Mouse (Mus musculus) heart, postnatal 0 days (tissue): ENCODE measurements around the gene Arl14. TPM values are rescaled to one million over a fixed set of nuclear protein-coding genes. Genes with fewer than 3 reads are reported as not detected.

ENCODE experiments used
- ATAC-seq: fragments of 200-750 bp; cut with Nextera tagmentation; 2 replicates; pipeline ENCODE4 v1.8.0; 2017; ENCODE audit warnings: low read depth, moderate number of reproducible peaks, moderate library complexity; ENCODE audit not compliant: insufficient read depth
- DNase-seq: peaks from one replicate; pipeline ENCODE4 v3.0.0-alpha.2; 2016; ENCODE audit warnings: low spot score
- H3K27ac ChIP-seq: fragments of 300-500 bp; sonication (generic); 2 replicates; pipeline ENCODE4 v1.5.1; 2014; ENCODE audit warnings: low read depth, mild to moderate bottlenecking
- H3K27me3 ChIP-seq: fragments of 300-500 bp; sonication (generic); 2 replicates; pipeline ENCODE4 v1.6.1; 2014; ENCODE audit warnings: low read length, mixed read lengths; ENCODE audit not compliant: control insufficient read depth, insufficient read depth
- H3K36me3 ChIP-seq: fragments of 300-500 bp; sonication (generic); replicated peaks from 2 replicates; pipeline ENCODE4 v1.6.1; 2014; ENCODE audit warnings: low read length, mixed read lengths; ENCODE audit not compliant: control insufficient read depth, insufficient read depth
- H3K4me1 ChIP-seq: fragments of 300-500 bp; sonication (generic); 2 replicates; pipeline ENCODE4 v1.6.1; 2014; ENCODE audit warnings: antibody characterized with exemption; ENCODE audit not compliant: control insufficient read depth, insufficient read depth
- H3K4me2 ChIP-seq: fragments of 300-500 bp; sonication (generic); 2 replicates; pipeline ENCODE4 v1.6.1; 2014; ENCODE audit warnings: low read depth, mild to moderate bottlenecking, low read length, moderate library complexity
- H3K4me3 ChIP-seq: fragments of 300-500 bp; sonication (generic); 2 replicates; pipeline ENCODE4 v1.5.1; 2014; ENCODE audit warnings: low read depth, low read length
- H3K9ac ChIP-seq: fragments of 300-500 bp; sonication (generic); replicated peaks from 2 replicates; pipeline ENCODE4 v1.6.1; 2014; ENCODE audit warnings: low read depth, low read length, mixed read lengths
- H3K9me3 ChIP-seq: fragments of 300-500 bp; sonication (generic); replicated peaks from 2 replicates; pipeline ENCODE4 v1.6.1; 2016; ENCODE audit warnings: low read length; ENCODE audit not compliant: control insufficient read depth
- CTCF ChIP-seq: IDR thresholded peaks from 2 replicates; pipeline ENCODE4 v1.5.1; 2016; ENCODE audit warnings: antibody characterized with exemption, control low read depth, low read depth
- EP300 ChIP-seq: IDR thresholded peaks from 2 replicates; pipeline ENCODE4 v1.6.1; 2016; ENCODE audit warnings: antibody characterized with exemption, low read depth
- WGBS: fragments of 180-500 bp; shearing (Covaris S2); extraction: QIAGEN DNeasy Blood & Tissue Kit; methylation state at CpG from one replicate; pipeline ENCODE4 v1.1.7; 2014; 5-methylcytosine and 5-hydroxymethylcytosine counted together
- polyA plus RNA-seq: library from polyadenylated mRNA; unstranded; fragments of >200 nt; fragmentation: Nextera tagmentation; extraction: Ambion mirVana; gene quantifications from 2 replicates; pipeline ENCODE4 v1.2.1, GENCODE M21; 2015
- total RNA-seq: library from RNA; depleted of rRNA; stranded (reverse); fragments of >200 nt; gene quantifications from 2 replicates; pipeline ENCODE4 v1.2.3, GENCODE M21; 2014; ENCODE audit warnings: low replicate concordance; rRNA removed

The Arl14 gene
- not detected in 2 replicates for total RNA-seq
- polyA plus RNA-seq, result not detected in 2 replicates

DNA sequence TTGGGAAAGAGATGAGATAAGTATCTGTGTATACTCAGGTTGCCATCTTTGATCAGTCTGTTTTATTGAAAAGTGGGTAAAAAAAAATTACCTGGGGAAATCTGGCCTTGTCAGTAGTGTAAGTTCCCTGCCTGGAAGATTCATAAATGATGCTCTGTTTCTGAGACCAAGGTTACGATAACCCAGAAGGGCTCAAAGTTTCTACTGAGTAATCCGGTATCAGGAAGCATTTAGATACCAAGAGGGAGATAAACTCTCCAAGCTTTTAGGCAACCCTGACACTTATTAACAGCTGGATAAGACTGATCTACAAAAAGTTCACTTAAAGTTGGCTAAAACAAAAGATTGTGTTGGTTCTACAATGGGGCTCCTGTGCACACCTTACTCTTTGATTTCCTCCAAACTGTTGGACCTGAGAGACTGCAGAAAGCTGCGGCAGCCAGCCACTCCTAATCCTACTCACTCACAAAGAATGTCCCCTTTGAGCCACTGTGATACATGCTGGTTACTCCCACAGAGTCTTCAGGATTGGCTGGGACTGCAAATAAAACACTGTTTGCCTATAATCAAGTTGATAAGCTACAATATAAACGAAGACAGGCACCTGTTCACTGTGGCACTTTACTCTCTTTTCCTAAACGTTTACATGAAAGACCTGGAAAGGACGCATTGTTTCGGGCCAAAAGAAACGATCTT lies at the start of gene Arl14:
Arl14 (plus strand) TSS at position 614 of the 696 bp plus-strand sequence.
- no peaks in the 10 kb centered on the region for H3K27me3 ChIP-seq
- 67% methylated on average over 8 of the region's 8 CpGs for WGBS
- DNase-seq, result no peak
- 0 out of 2 replicates have a peak, but pooled peaks cover 3% of the 10 kb centered on the region for H3K9me3 ChIP-seq
- no peaks in the 10 kb centered on the region for H3K36me3 ChIP-seq
- no peak within 1 kb of the TSS for H3K4me3 ChIP-seq
- ATAC-seq, result no peak
- no peak within 1 kb of the TSS for H3K27ac ChIP-seq
- no peak within 1 kb of the TSS for H3K9ac ChIP-seq
- no peak within 1 kb of the TSS for H3K4me2 ChIP-seq
- TF ChIP-seq CTCF, result no peak
- no peak for TF ChIP-seq EP300
- H3K4me1 ChIP-seq, result peaks cover 14% of the 10 kb centered on the region

DNA sequence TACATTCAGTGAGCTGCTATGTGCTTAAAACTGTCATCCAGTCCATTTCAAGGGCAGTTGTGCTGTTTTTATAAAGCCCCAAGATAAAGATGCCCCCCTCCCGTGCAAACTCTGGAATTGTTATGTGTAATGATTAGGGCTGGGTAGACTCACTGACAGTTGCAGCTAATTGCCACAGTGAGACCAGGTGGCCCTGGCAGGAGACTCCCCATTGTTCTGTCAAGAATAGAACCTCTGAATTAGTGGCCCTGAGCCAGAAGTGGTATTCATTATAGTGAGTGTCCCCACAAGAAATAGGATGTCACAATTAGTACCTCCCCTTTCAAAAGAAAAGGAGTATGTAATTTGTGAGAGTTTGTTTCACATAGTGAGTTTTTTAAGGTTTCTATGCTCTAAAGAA lies 47.0 kb upstream of the Arl14 start:
- no peak overlapping the region for H3K4me2 ChIP-seq
- no peaks in the 10 kb centered on the region for H3K27me3 ChIP-seq
- H3K27ac ChIP-seq, result no peak overlapping the region
- no peaks in the 10 kb centered on the region; the same call in 1 of the 2 replicates for H3K4me1 ChIP-seq
- no peaks in the 10 kb centered on the region for H3K9me3 ChIP-seq
- no peak for DNase-seq
- 0 out of 2 replicates have a peak, but pooled peaks have one; percentile 27 for ATAC-seq
- no peak overlapping the region for H3K4me3 ChIP-seq
- no peak overlapping the region for H3K9ac ChIP-seq
- no peaks in the 10 kb centered on the region for H3K36me3 ChIP-seq
- TF ChIP-seq CTCF, result no peak
- no peak for TF ChIP-seq EP300
- WGBS, result 9% methylated on average over 1 of the region's 1 CpGs

DNA sequence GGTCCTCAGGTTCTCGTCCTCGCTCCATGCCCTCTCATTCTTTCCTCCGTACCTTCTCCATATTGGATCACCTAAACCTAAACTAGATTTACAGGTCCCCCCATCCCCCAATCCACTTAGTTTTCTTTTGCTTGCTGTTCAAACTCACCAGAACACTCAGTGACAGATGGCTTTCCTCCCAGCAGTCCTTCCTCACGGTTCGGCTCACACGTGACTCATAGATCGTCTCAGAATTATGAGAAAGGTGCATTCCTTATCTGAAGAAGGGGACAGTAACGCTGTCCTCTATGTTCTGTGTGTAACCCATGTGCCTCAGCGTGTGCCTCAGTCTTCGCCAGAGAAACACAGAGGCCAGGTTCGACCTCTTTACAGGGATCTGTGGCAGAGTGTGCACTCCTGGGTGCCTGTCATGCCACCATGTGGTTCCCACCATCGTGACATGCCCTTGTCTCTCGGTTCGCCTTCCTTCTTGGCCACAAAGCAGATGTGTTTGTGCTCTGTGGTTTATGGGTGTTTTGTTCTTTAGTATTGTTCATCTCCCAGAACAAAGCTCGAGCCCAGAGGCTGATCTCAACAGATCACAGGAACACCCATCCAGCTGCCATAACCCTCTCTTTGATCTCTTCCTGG lies 44.9 kb upstream of the Arl14 start:
- 83% methylated on average over 15 of the region's 15 CpGs for WGBS
- H3K4me1 ChIP-seq, result no peaks in the 10 kb centered on the region; the same call in 1 of the 2 replicates

DNA sequence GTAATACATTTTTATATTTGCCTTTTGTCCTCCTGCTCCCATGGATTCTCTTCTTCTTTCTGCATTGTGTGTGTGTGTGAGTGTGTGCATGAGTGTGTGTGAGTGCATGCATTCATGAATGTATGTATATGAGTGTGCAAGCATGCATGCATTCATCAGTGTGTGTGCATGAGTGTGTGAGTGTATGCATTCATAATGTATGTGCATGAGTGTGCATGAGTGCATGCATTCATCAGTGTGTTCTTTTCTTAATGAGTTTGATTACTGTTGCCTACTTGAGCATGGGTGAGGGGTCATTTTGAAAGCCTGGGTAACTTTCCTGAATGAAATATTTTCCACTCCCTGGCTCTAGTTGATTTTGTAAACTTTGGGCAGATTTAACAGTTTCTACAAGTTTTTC lies 44.3 kb upstream of the Arl14 start:
- no peak overlapping the region for H3K4me2 ChIP-seq
- DNase-seq (no peak), ATAC-seq (no peak)
- H3K36me3 ChIP-seq, result no peaks in the 10 kb centered on the region
- H3K4me3 ChIP-seq, result no peak overlapping the region
- no peaks in the 10 kb centered on the region for H3K27me3 ChIP-seq
- no peaks in the 10 kb centered on the region for H3K9me3 ChIP-seq
- no peaks in the 10 kb centered on the region; the same call in 1 of the 2 replicates for H3K4me1 ChIP-seq
- H3K27ac ChIP-seq, result no peak overlapping the region
- TF ChIP-seq EP300 (no peak), CTCF (no peak)
- H3K9ac ChIP-seq, result no peak overlapping the region

More for the DNA sequence above, 44.9 kb upstream of the Arl14 start:
- Histone ChIP-seq H3K9ac (no peak overlapping the region), H3K9me3 (no peaks in the 10 kb centered on the region), H3K36me3 (no peaks in the 10 kb centered on the region), H3K27me3 (no peaks in the 10 kb centered on the region), H3K4me3 (no peak overlapping the region), H3K4me2 (no peak overlapping the region; the same call in 1 of the 2 replicates), H3K27ac (no peak overlapping the region)
- DNase-seq (no peak), ATAC-seq (no peak)
- TF ChIP-seq CTCF, result no peak

DNA sequence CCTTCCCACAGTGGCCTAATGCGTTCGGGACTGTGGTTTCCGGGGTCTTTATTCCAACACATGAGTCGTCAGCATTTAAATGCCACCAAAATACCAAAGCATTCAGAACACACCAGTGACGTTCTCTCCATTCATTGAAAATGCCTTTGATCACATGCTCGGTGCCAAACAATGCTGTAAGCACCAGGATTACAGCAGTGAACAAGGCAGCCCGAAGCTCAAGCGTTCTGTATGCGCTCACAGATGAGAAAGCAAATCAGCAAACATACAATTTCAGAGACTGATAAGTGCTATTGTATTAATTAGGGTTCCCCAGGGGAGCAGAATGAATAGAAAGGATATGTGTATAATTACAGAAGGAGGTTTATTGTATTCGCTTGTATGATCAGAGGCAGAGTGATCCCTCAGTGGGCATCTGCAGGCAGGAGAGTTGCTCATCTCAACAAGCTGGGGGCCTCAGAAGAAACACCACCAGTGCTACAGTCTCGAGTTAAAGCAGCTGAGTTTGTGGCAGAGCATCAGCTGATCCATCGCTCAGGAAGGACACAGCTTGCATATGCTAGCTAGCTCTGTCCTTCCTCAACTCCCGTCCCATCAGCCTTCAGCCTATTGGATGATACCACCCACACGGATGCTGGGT lies 43.7 kb upstream of the Arl14 start:
- Histone ChIP-seq H3K4me2 (no peak overlapping the region), H3K27me3 (no peaks in the 10 kb centered on the region), H3K4me1 (no peaks in the 10 kb centered on the region; the same call in 1 of the 2 replicates), H3K4me3 (no peak overlapping the region), H3K36me3 (no peaks in the 10 kb centered on the region), H3K9ac (no peak overlapping the region), H3K9me3 (no peaks in the 10 kb centered on the region), H3K27ac (no peak overlapping the region)
- TF ChIP-seq CTCF (no peak), EP300 (no peak)
- DNase-seq (no peak), ATAC-seq (no peak)
- WGBS, result 80% methylated on average over 14 of the region's 14 CpGs
